Mouse (Mus musculus) layer of hippocampus, adult 2 months (tissue): ENCODE data around the gene Rdh5. TPM values are rescaled to one million over a fixed set of nuclear protein-coding genes. Genes with fewer than 3 reads are reported as not detected.

Source experiments
- DNase-seq, 2 experiments: peaks; one replicate each; pipeline ENCODE4 v3.0.0; 2022; ENCODE audit warnings: low spot score in 2 of 2
- H3K27ac ChIP-seq: fragments of 200-600 bp; 2 replicates; pipeline ENCODE4 v1.8.1; 2022
- H3K4me3 ChIP-seq: fragments of 200-600 bp; 2 replicates; pipeline ENCODE4 v1.8.1; 2022; ENCODE audit warnings: mild to moderate bottlenecking
- CTCF ChIP-seq: fragments of 200-600 bp; conservative IDR thresholded peaks from 2 replicates; pipeline ENCODE4 v1.8.1; 2022; ENCODE audit warnings: antibody characterized with exemption, mild to moderate bottlenecking, moderate library complexity
- total RNA-seq, 2 experiments: library from RNA; stranded (reverse); gene quantifications; 2 replicates each; pipeline ENCODE4 v1.2.3; 2021

Rdh5 gene
- total RNA-seq, 2 experiments from 2014 or later: 4.3 to 8.4 TPM

DNA sequence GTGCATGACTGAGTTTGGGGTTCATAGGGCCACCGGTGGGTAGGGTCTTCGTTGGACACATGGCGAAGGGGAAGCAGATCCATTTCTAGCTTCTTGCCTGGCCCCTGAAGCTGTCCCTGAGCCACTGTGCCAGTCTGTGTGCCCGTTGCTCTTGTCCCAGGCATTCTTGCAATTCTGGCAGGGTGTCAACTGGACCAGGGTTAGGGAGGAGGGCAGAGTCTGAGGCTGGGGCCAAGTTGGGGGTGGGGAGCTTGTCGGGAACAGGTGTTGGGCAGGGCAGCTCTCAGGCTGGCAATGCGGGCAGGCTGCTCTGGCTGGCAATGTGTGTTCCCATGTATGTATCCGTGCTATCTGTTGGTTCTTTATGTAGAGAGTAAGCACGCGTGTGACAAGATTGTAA is 15.8 kb upstream of the Rdh5 start:
- no peak for TF ChIP-seq CTCF
- H3K27ac ChIP-seq: no peak overlapping the region; the same call in 1 of the 2 replicates
- peak in 1 of 2 experiments; percentile 39 for DNase-seq
- no peak overlapping the region for H3K4me3 ChIP-seq

DNA sequence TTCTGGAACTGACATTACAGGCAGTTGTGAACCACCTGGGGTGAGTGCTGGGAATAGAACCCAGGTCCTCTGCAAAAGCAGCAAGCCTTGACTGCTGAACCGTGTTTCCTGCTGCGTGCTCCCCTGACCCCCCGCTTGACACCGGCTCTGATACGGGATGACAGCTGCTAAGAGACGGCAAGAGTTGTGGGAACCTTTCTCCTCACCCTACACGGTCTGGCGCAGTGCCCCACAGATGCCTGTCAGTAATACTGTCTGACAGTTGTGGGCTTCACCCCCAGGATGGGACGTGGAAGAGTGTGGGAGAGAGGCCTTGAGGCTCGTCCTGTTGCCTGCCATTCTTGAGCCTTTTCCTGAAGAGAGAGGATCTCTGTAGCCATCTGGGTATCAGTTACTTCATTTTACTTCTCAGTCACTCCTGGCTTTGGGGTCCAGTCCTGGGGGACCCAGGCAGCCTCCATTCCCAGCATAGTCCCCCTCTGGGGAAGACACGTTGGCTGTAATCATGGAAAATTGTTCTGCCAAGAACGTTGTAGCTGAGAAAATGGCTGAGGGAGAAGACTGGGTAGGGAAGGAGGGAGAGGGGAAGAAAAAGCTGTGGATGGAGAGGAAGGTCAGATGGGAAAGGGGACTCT is 15.2 kb upstream of the Rdh5 start:
- no peak for TF ChIP-seq CTCF
- Histone ChIP-seq H3K27ac (no peak overlapping the region; the same call in 1 of the 2 replicates), H3K4me3 (no peak overlapping the region)
- DNase-seq: no peak

DNA sequence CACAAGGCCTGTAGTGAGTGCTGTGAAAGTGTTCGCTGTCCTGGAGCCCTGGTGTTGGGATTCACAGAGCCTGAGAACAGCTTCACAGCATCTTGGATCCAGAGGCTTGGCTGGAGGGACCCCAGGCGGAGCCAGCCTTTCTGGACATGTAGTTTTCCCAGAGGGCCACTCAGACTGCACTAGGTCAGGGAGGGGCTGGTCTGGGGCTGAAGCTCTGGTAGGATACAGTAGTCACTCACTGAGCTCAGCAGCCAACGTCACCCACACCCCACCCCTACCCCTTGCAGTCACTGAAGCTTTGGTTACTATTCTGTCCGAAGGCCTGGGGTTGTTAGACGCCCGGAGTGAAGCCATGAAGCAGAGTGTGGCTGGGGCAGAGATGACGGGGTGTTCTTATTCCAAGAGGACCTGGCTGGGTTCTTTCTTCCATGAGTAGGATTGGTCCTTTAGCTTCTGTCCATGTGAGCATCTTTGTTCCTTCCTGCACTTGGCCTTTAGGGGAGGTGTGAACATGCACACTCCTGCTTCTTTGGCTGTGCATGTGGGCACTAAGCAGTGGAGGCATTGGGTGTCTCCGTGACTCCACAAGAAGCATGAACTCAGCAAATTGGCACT is 13.2 kb upstream of the Rdh5 start:
- TF ChIP-seq CTCF: no peak
- peak overlapping the region; percentile 75; the same call in 1 of the 2 replicates for H3K27ac ChIP-seq
- DNase-seq: no peak
- peak overlapping the region; percentile 68 for H3K4me3 ChIP-seq

DNA sequence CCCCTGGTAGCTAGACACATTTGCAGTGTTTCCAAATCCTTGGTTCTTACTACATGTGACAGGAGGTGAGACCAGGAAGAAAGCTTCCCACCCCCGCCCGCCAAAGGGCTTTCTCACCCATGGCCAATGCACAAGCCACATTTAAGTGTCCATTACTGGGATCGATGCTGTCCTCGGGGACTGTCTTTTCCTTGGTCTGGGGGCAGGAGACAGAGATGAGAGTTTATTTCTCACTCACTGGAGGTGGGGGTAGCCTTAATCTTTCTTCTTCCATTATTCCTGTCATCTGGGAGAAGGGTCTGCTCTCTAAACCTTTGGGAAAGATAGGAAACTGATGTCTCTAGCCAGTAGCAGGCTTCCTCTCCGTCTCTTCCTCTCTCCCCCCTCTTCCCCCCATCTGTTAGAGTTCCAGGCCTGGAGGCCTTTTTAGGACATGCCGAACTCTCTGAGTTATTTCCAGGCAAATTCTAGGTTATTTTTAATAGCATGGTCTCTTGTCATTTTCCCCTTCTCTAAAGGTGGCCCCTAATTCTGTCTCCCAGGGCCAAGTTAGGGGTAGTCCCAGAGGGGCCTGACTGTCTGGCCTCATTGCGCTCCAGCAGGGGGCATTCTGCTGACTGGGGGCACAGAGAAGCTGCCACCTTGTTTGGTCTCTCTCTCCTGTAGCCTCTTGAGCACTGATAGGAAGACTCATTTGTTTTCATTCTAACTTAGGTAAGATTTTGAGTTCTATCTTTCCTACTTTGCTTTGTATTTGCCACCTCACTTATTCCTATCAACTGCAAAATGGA is 12.5 kb upstream of the Rdh5 start:
- peak overlapping the region; percentile 68 for H3K4me3 ChIP-seq

DNA sequence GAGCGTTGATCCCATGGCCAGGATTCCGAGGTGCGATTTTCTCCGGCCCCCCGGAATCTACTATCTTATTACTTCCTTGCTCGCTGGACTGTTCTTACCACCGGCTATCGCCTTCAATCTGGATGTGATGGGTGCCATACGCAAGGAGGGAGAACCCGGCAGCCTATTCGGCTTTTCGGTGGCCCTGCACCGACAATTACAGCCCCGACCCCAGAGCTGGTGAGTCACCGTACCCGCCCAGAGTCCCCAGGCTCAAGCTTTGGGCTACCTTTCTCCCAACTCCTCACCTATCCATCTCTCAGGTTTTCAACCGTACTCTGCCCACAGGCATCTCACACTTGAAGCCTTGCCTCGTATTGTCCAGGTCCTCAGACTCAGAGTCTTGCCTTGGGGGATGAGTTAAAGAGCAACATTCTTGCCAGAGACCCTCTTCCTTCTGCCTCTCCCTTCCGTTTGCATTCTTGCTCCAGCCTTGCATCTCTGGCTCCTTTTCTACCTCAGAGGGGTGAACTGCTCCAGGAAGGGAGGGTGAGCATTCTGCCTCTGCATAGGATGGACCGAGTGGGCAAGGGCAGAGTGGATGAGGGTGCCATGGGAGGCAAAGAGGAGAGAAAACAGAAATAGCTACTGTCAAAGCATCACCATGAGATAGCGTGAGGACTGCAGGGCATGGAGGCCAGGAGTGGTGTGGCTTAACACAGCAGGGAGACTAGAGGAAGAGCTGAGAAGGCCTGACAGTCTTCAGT is 11.5 kb upstream of the Rdh5 start:
- peak overlapping the region; percentile 68 for H3K4me3 ChIP-seq
- no peak for DNase-seq
- H3K27ac ChIP-seq: peak overlapping the region; percentile 75
- TF ChIP-seq CTCF: no peak

More for the DNA sequence above, 12.5 kb upstream of the Rdh5 start:
- peak; percentile 52 for TF ChIP-seq CTCF
- H3K27ac ChIP-seq: peak overlapping the region; percentile 75
- DNase-seq: no peak

DNA sequence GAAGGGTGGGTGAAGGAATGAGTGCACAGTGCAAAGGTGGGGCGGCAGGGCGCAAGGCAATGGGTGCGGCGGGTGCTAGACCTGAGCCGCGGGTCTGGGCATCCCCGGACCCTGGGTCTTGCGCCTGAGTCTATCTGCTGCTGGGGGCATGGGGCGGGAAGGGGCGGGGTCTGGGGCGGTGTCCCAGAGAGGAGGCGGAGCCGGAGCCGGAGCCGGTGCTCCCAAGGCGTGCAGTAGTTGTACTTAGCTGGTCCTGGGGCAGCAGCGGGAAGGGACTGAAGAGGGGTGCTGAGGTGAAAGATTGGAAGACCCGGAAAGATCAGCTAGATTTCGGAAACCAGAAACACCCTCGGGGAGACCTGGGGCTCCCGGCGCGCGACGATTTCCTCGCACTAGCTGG is 10.9 kb upstream of the Rdh5 start, which contains the start of gene Itga7:
Gene Itga7 (plus strand): TSS at position 245 of the 400 bp plus-strand sequence.
- peak within 1 kb of the TSS; percentile 75 for H3K27ac ChIP-seq
- H3K4me3 ChIP-seq: peak within 1 kb of the TSS; percentile 68
- no peak for TF ChIP-seq CTCF
- no peak for DNase-seq

DNA sequence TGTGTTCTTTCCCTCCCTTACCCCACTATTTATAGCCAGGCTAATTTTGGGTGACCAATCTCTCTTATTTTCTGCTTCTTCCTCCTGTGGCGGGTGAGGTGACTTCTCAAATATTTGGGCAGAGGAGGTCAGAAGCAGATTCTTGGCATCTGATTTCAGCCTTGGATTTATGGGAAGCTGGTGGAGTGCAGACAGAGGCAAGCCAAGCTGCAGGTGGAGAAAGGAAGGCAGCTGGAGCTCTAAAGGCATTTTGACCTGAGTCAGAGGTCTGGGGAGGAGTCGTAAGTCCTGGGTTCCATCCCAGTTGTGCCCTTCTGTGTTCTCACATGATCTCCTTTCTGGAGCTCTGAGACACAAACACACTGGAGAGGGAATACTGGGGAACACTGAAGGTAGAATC is 8.8 kb upstream of the Rdh5 start:
- no peak for TF ChIP-seq CTCF
- H3K4me3 ChIP-seq: no peak overlapping the region
- DNase-seq: no peak
- no peak overlapping the region for H3K27ac ChIP-seq

DNA sequence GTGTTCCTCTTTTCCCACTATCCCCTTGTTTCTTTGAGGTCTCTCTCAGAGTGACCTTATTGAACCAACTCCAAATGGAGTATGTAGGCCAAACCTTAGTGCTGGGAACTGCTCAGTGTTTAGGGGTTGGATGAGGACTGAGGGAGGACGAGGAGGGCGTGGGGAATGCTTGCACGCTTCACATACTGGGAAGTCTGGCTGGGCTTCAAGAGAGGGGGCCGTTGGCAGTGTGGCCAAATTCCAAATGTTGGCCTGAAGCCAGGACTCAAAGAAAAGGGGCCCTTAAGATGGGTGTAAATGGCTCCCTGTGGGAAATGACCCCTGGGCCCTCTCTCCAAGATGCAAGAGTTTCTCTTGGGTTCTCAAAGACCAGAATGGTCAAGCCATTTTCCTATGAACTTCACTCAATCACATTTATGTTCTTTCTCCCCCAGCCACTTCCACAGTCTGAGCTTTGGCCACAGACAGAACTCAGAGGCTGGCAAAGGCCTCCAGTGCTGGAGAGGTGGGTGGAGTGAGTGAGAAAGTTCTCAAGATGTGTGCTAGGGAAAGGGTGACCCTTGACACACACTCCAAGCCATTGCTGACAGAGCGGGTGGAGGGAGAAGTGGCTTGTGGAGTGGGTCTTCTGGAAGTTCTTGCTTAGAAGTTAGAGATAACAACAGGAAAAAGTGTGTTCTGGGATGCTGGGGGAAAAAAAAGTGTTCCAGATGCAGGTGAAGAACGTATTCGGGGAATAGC is 7.1 kb upstream of the Rdh5 start:
- H3K4me3 ChIP-seq: no peak overlapping the region
- TF ChIP-seq CTCF: no peak
- DNase-seq: no peak
- no peak overlapping the region for H3K27ac ChIP-seq

DNA sequence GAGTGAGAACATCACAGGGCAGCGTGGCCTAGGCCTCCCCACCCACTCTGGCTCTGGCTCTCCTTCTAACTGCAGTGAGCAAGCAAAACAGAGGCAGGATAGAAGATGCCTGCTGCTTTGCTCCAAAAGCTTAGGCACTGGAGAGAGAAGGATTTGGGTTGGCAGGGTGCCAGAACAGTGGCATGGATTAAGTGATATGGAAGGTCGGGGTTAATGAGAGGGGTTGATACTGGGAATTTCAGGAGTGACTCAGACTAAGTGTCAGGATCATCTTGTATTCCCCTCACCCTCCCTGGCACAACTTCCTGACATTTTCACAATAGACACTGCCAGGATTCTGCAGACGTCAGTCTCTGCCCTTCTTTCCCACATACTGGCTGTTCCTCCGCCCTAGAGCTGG is 5.7 kb upstream of the Rdh5 start:
- no peak for DNase-seq
- no peak overlapping the region for H3K4me3 ChIP-seq
- H3K27ac ChIP-seq: peak overlapping the region; percentile 43; the same call in 1 of the 2 replicates
- TF ChIP-seq CTCF: no peak

DNA sequence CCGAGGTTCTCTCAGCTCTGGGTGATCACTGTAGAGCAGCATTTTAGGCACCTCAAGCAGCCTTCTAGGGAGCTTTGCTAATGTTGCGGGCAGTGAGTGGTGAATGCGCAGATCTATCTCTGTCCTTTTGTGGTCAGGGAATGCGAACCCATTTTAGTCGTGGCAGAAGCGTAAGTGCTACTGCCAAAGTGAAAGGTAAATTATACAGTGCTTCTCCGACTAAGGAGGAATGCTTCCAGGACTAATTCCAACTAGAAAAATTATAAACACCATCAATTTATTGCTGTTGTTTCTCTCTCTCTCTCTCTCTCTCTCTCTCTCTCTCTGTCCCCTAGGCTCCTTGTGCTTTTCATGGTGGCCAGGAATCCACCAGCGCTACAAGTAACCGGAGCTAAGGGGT is 1.2 kb upstream of the Rdh5 start, which contains the start of gene Bloc1s1:
Gene Bloc1s1 (minus strand): TSS at position 101 of the 400 bp plus-strand sequence.
- H3K27ac ChIP-seq: peak within 1 kb of the TSS; percentile 98
- TF ChIP-seq CTCF: no peak
- peak within 1 kb of the TSS; percentile 84 for H3K4me3 ChIP-seq
- no peak for DNase-seq

DNA sequence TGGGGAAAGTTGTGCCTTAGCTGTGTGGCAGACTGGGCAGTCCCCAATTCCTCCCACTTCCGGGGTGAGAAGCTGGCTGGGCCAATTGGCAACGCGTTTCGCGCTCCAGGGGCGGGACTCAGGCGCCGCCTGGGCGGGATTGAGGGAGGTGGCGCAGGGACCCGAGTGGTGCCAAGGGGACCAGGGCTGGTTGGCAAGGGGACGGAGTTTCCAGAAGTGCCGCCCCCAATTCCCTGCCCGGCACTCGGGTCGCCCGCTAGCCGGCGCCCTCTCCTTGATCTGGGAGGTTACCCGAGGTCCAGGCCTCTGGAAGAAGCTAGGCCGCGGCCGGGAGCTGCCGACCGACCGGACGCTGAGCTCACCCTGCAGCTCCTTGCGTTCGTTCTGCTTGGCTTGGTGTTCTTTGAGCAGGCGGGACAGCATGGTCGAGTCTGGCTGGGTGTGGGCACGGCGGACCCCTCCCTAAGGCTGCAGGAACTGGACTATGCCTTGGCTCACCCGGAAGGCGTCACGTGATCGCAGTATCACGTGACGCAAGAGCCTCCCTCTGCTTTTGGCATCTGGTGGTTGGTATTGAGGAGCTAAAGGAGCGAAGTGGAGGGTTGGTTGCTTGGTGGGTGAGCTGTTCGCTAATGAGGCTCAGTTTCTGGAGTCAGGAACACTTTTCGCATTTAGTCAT is 464 bp upstream of the Rdh5 start:
- H3K27ac ChIP-seq: peak overlapping the region; percentile 98
- peak; percentile 71 for TF ChIP-seq CTCF
- peak overlapping the region; percentile 84 for H3K4me3 ChIP-seq
- peak; percentile 96 to 97 for DNase-seq
